Mouse (Mus musculus) hindbrain, embryonic 14.5 days (tissue): ENCODE results near the gene Cat. TPM values are rescaled to one million over a fixed set of nuclear protein-coding genes. Genes with fewer than 3 reads are reported as not detected.

Experiments
- ATAC-seq: fragments of 200-750 bp; cut with Nextera tagmentation; 2 replicates; pipeline ENCODE4 v1.8.0; 2017; ENCODE audit warnings: moderate number of reproducible peaks, mild to moderate bottlenecking, moderate TSS enrichment, moderate library complexity; ENCODE audit not compliant: low FRiP score
- DNase-seq: peaks from one replicate; pipeline ENCODE4 v3.0.0-alpha.2; 2015; ENCODE audit warnings: low spot score
- H3K27ac ChIP-seq: fragments of 300-500 bp; sonication (generic); 2 replicates; pipeline ENCODE4 v1.5.1; 2014; ENCODE audit warnings: mild to moderate bottlenecking, moderate library complexity
- H3K27me3 ChIP-seq: fragments of 300-500 bp; sonication (generic); 2 replicates; pipeline ENCODE4 v1.6.1; 2014; ENCODE audit warnings: mild to moderate bottlenecking, low read length, mixed read lengths; ENCODE audit not compliant: control insufficient read depth, insufficient read depth
- H3K36me3 ChIP-seq: fragments of 300-500 bp; sonication (generic); replicated peaks from 2 replicates; pipeline ENCODE4 v1.6.1; 2014; ENCODE audit not compliant: control insufficient read depth, insufficient read depth
- H3K4me1 ChIP-seq: fragments of 300-500 bp; sonication (generic); replicated peaks from 2 replicates; pipeline ENCODE4 v1.6.1; 2014; ENCODE audit warnings: antibody characterized with exemption, low read length, mixed read lengths; ENCODE audit not compliant: control insufficient read depth, insufficient read depth
- H3K4me2 ChIP-seq: fragments of 300-500 bp; sonication (generic); replicated peaks from 2 replicates; pipeline ENCODE4 v1.6.1; 2014; ENCODE audit warnings: mild to moderate bottlenecking, moderate library complexity
- H3K4me3 ChIP-seq: fragments of 300-500 bp; sonication (generic); replicated peaks from 2 replicates; pipeline ENCODE4 v1.5.1; 2014; ENCODE audit warnings: mild to moderate bottlenecking, low read length
- H3K9ac ChIP-seq: fragments of 300-500 bp; sonication (generic); 2 replicates; pipeline ENCODE4 v1.6.1; 2014
- H3K9me3 ChIP-seq: fragments of 300-500 bp; sonication (generic); 2 replicates; pipeline ENCODE4 v1.6.1; 2016; ENCODE audit warnings: low read length; ENCODE audit not compliant: control insufficient read depth
- WGBS: fragments of 180-500 bp; shearing (Covaris S2); extraction: QIAGEN DNeasy Blood & Tissue Kit; methylation state at CpG from one replicate; pipeline ENCODE4 v1.1.7; 2014; 5-methylcytosine and 5-hydroxymethylcytosine counted together
- polyA plus RNA-seq: library from polyadenylated mRNA; unstranded; fragments of >200 nt; fragmentation: Nextera tagmentation; extraction: Ambion mirVana; gene quantifications from 2 replicates; pipeline ENCODE4 v1.2.1, GENCODE M21; 2014

The Cat gene
- 102 and 107 TPM in 2 replicates for polyA plus RNA-seq

GRCm38 (mm10) chr2:103484617-103485401 lies at the start of gene Cat:
Cat (minus strand) TSS chr2:103485160.
- H3K4me1 ChIP-seq = peaks cover 16% of the 10 kb centered on the region
- H3K27me3 ChIP-seq = no peaks in the 10 kb centered on the region
- no peaks in the 10 kb centered on the region for H3K9me3 ChIP-seq
- no peaks in the 10 kb centered on the region for H3K36me3 ChIP-seq
- peak within 1 kb of the TSS; percentile 85 for H3K9ac ChIP-seq
- ATAC-seq = peak; percentile 99
- H3K27ac ChIP-seq = peak within 1 kb of the TSS; percentile 93
- peak within 1 kb of the TSS; percentile 67 for H3K4me2 ChIP-seq
- under 1% methylated on average over 40 of the region's 41 CpGs for WGBS
- DNase-seq = peak; percentile 92
- H3K4me3 ChIP-seq = peak within 1 kb of the TSS; percentile 66

GRCm38 (mm10) chr2:103525596-103525995 lies 40.6 kb upstream of the Cat start:
- no peak overlapping the region for H3K27ac ChIP-seq
- no peak for ATAC-seq
- H3K9me3 ChIP-seq = no peaks in the 10 kb centered on the region
- no peak for DNase-seq
- WGBS = 86% methylated on average over 1 of the region's 1 CpGs
- H3K4me1 ChIP-seq = no peaks in the 10 kb centered on the region
- no peak overlapping the region for H3K4me2 ChIP-seq
- no peaks in the 10 kb centered on the region for H3K27me3 ChIP-seq
- H3K4me3 ChIP-seq = no peak overlapping the region
- no peaks in the 10 kb centered on the region for H3K36me3 ChIP-seq
- no peak overlapping the region for H3K9ac ChIP-seq

GRCm38 (mm10) chr2:103516472-103516871 lies 31.5 kb upstream of the Cat start:
- H3K4me2 ChIP-seq = no peak overlapping the region
- H3K4me3 ChIP-seq = no peak overlapping the region
- no peaks in the 10 kb centered on the region for H3K4me1 ChIP-seq
- H3K27me3 ChIP-seq = no peaks in the 10 kb centered on the region
- H3K27ac ChIP-seq = no peak overlapping the region
- H3K9ac ChIP-seq = no peak overlapping the region
- no peaks in the 10 kb centered on the region for H3K36me3 ChIP-seq
- 83% methylated on average over 1 of the region's 1 CpGs for WGBS
- DNase-seq (no peak), ATAC-seq (no peak)
- no peaks in the 10 kb centered on the region for H3K9me3 ChIP-seq

GRCm38 (mm10) chr2:103515513-103516180 lies 30.7 kb upstream of the Cat start:
- Histone ChIP-seq H3K9ac (no peak overlapping the region), H3K27ac (no peak overlapping the region), H3K4me2 (no peak overlapping the region), H3K4me3 (no peak overlapping the region), H3K36me3 (no peaks in the 10 kb centered on the region), H3K9me3 (no peaks in the 10 kb centered on the region), H3K4me1 (no peaks in the 10 kb centered on the region), H3K27me3 (no peaks in the 10 kb centered on the region)
- no peak for ATAC-seq
- 76% methylated on average over 6 of the region's 6 CpGs for WGBS
- no peak for DNase-seq

- Histone ChIP-seq H3K4me1 (no peaks in the 10 kb centered on the region), H3K9ac (no peak overlapping the region), H3K4me2 (no peak overlapping the region), H3K27me3 (no peaks in the 10 kb centered on the region), H3K36me3 (no peaks in the 10 kb centered on the region), H3K4me3 (no peak overlapping the region), H3K9me3 (no peaks in the 10 kb centered on the region), H3K27ac (no peak overlapping the region)
- no peak for ATAC-seq
- no peak for DNase-seq
- 89% methylated on average over 5 of the region's 5 CpGs for WGBS
These were observed 27.3 kb upstream of the Cat start for GRCm38 (mm10) chr2:103512066-103512795.

GRCm38 (mm10) chr2:103511631-103512030 lies 26.7 kb upstream of the Cat start:
- no peak overlapping the region for H3K4me2 ChIP-seq
- H3K9ac ChIP-seq = no peak overlapping the region
- no peaks in the 10 kb centered on the region for H3K4me1 ChIP-seq
- H3K9me3 ChIP-seq = no peaks in the 10 kb centered on the region
- H3K27ac ChIP-seq = no peak overlapping the region
- H3K27me3 ChIP-seq = no peaks in the 10 kb centered on the region
- H3K36me3 ChIP-seq = no peaks in the 10 kb centered on the region
- H3K4me3 ChIP-seq = no peak overlapping the region
- 90% methylated on average over 1 of the region's 1 CpGs for WGBS
- ATAC-seq = no peak
- DNase-seq = no peak

- Histone ChIP-seq H3K4me3 (no peak overlapping the region), H3K27me3 (no peaks in the 10 kb centered on the region), H3K36me3 (no peaks in the 10 kb centered on the region), H3K4me2 (no peak overlapping the region), H3K4me1 (no peaks in the 10 kb centered on the region), H3K9me3 (no peaks in the 10 kb centered on the region), H3K27ac (no peak overlapping the region), H3K9ac (no peak overlapping the region)
- ATAC-seq = no peak
- DNase-seq = no peak
- 100% methylated on average over 1 of the region's 1 CpGs for WGBS
These were observed 26.1 kb upstream of the Cat start for GRCm38 (mm10) chr2:103511042-103511441.

- H3K9ac ChIP-seq = no peak overlapping the region
- no peaks in the 10 kb centered on the region for H3K27me3 ChIP-seq
- no peak overlapping the region for H3K4me3 ChIP-seq
- DNase-seq = no peak
- H3K27ac ChIP-seq = no peak overlapping the region
- WGBS = 95% methylated on average over 1 of the region's 1 CpGs
- H3K4me2 ChIP-seq = no peak overlapping the region
- no peaks in the 10 kb centered on the region for H3K4me1 ChIP-seq
- no peak for ATAC-seq
- H3K9me3 ChIP-seq = peaks cover 5% of the 10 kb centered on the region
- H3K36me3 ChIP-seq = no peaks in the 10 kb centered on the region
These were observed 22.7 kb upstream of the Cat start for GRCm38 (mm10) chr2:103507651-103508050.

- ATAC-seq = no peak
- no peak overlapping the region for H3K27ac ChIP-seq
- 95% methylated on average over 2 of the region's 2 CpGs for WGBS
- no peaks in the 10 kb centered on the region for H3K4me1 ChIP-seq
- peaks cover 5% of the 10 kb centered on the region for H3K9me3 ChIP-seq
- no peak for DNase-seq
- H3K4me2 ChIP-seq = no peak overlapping the region
- H3K36me3 ChIP-seq = no peaks in the 10 kb centered on the region
- H3K9ac ChIP-seq = no peak overlapping the region
- H3K4me3 ChIP-seq = no peak overlapping the region
- no peaks in the 10 kb centered on the region for H3K27me3 ChIP-seq
These were observed 21.0 kb upstream of the Cat start for GRCm38 (mm10) chr2:103505956-103506355.
